Mouse (Mus musculus) gastrocnemius, postnatal 25 days (tissue): ENCODE measurements around the gene Corin. TPM values are rescaled to one million over a fixed set of nuclear protein-coding genes. Genes with fewer than 3 reads are reported as not detected.

Source experiments
- DNase-seq: peaks from one replicate; pipeline ENCODE4 v3.0.0; 2022
- total RNA-seq, 2 experiments: library from RNA; stranded (reverse); gene quantifications; 1 replicate in 1 of 2; 2 replicates in 1 of 2; pipeline ENCODE4 v1.2.3; 2021

Corin gene
- total RNA-seq, 2 experiments from 2014 or later, result 0.05 to 0.18 TPM

GRCm38 (mm10) chr5:72315282-72315681 is 189.0 kb downstream of the Corin start:
- no peak for DNase-seq

- DNase-seq, result no peak
Measured at GRCm38 (mm10) chr5:72298418-72299104, 205.7 kb downstream of the Corin start.

- no peak for DNase-seq
Measured at GRCm38 (mm10) chr5:72285077-72285476, 219.2 kb downstream of the Corin start.

- DNase-seq, result no peak
Measured at GRCm38 (mm10) chr5:72282907-72283306, 221.4 kb downstream of the Corin start.

- DNase-seq, result no peak
Measured at GRCm38 (mm10) chr5:72269652-72270051, 234.6 kb downstream of the Corin start.

- no peak for DNase-seq
Measured at GRCm38 (mm10) chr5:72269204-72269603, 235.1 kb downstream of the Corin start.

- DNase-seq, result no peak
Measured at GRCm38 (mm10) chr5:72266955-72267535, 237.2 kb downstream of the Corin start.

GRCm38 (mm10) chr5:72264195-72264751 is 240.0 kb downstream of the Corin start:
- no peak for DNase-seq

- DNase-seq, result no peak
Measured at GRCm38 (mm10) chr5:72261802-72262324, 242.4 kb downstream of the Corin start.

- no peak for DNase-seq
Measured at GRCm38 (mm10) chr5:72259298-72259621, 245.0 kb downstream of the Corin start.

- DNase-seq, result no peak
Measured at GRCm38 (mm10) chr5:72258409-72259297, 245.6 kb downstream of the Corin start.

- DNase-seq, result no peak
Measured at GRCm38 (mm10) chr5:72257084-72257483, 247.2 kb downstream of the Corin start.

GRCm38 (mm10) chr5:72254958-72255357 is 249.3 kb downstream of the Corin start:
- DNase-seq, result no peak

GRCm38 (mm10) chr5:72250180-72250579 is 254.1 kb downstream of the Corin start:
- DNase-seq, result no peak

Other genes starting within 250 kb of the Corin start
- 1 to 10 TPM; 3.0 to 4.0 TPM for gene Nfxl1, start 55.2 kb upstream of the Corin start, total RNA-seq
- gene Zar1, start 76.8 kb upstream of the Corin start, total RNA-seq, result not detected
- not detected for gene Gm5868, start 83.1 kb upstream of the Corin start, total RNA-seq
- not detected for gene Cnga1, start 139.8 kb upstream of the Corin start, total RNA-seq
- gene Nipal1, start 143.3 kb upstream of the Corin start, total RNA-seq, result not detected
- gene Txk, start 248.3 kb upstream of the Corin start, total RNA-seq, result under 1 TPM in 1 of 2 experiments, not detected in 1; 0.11 TPM